Mouse (Mus musculus) embryo, embryonic 10.5 days (tissue): ENCODE data around the gene Wwtr1.

Experiments used
- DNase-seq: peaks from one replicate; pipeline ENCODE4 v3.0.0-alpha.2; 2015; ENCODE audit warnings: low spot score

The Wwtr1 gene

DNA sequence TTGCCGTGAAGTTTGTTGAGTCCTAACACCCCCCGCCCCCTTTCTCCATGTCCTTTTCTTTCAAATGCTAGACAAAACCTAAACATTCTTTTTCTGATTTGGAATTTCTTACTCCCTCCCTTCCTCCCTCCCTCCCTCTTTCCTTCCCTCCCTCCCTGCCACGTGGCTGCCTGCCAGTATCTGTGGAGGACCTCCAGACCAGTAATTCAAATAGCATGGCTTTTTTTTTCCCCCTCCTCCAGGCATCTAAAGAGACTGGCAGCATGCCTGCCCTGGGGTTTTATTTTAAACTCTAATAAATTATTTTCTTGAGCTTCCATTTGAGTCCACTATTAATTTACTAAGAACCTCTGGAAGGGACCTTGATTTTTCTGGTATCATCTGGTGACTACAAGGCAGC is 130.0 kb downstream of the Wwtr1 start:
- no peak for DNase-seq

GRCm38 (mm10) chr3:57440956-57441355 is 134.8 kb downstream of the Wwtr1 start:
- DNase-seq, result no peak

GRCm38 (mm10) chr3:57435364-57435763 is 140.3 kb downstream of the Wwtr1 start:
- no peak for DNase-seq

- no peak for DNase-seq
These were observed 144.0 kb downstream of the Wwtr1 start for GRCm38 (mm10) chr3:57431706-57432105.

- no peak for DNase-seq
These were observed 146.2 kb downstream of the Wwtr1 start for GRCm38 (mm10) chr3:57429486-57429885.

- peak; percentile 30 for DNase-seq
These were observed 146.8 kb downstream of the Wwtr1 start for GRCm38 (mm10) chr3:57428682-57429464.

DNA sequence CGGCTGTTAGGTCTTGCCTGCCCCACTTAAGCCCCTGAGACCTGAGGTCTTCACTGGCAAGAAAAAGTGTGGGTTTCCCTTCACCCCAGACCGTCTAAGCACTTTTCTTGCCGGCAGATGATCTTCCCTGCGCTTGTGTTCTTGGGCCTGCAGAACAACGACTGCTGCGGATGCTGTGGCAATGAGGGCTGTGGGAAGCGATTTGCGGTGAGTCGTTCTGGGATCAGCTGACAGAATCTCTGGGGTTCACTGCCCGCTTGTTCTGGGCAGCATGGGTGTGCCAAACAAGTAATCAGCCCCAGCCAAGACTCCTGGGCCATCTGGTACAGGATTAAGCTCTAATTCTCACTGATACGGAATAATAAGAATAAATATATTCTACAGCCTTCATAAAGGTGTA is 149.4 kb downstream of the Wwtr1 start:
- no peak for DNase-seq

GRCm38 (mm10) chr3:57425089-57425730 is 150.5 kb downstream of the Wwtr1 start, which contains the start of gene Tm4sf4:
TSS of gene Tm4sf4 (plus strand) at chr3:57425314.
- no peak for DNase-seq

DNA sequence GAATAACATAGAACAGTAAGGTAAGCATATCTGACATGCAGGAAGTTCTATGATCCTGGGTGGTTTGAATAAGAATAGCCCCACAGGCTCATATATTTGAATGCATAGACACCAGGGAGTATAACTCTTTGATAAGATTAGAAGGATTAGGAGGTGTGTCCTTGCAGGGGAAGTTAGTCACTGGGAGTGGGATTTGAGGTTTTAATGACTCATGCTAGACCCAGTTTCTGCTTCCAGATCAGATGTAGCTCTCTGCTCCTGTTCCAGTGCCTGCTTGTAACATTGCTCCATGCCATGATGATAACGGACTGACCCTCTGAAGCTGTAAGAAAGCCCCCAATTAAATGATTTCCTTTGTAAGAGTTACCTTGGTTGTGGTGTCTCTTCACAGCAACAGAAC is 155.1 kb downstream of the Wwtr1 start:
- DNase-seq, result no peak

- DNase-seq, result no peak
These were observed 155.5 kb downstream of the Wwtr1 start for GRCm38 (mm10) chr3:57420233-57420632.

DNA sequence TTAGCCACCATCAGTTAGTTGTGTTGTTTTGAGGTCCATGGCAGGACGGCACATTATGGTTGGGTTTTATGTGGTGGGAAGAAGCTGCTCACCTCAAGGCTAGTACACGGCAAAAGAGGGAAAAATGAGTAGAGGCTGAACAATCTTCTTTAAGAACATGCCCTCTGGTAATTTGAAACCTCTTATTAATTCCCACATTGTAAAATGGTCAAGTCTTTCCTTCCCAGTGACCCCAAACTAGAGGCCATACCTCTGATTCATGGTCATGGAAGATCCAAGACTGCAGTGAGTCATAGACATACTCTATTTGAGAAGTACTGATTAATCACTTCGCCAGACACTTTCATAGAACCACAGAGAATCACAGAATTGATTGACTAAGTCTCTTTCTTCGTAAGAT is 164.2 kb downstream of the Wwtr1 start:
- DNase-seq, result no peak
